Mouse (Mus musculus) midbrain, embryonic 14.5 days (tissue): ENCODE measurements around the gene Prss54. TPM values are rescaled to one million over a fixed set of nuclear protein-coding genes. Genes with fewer than 3 reads are reported as not detected.
A peak's percentile ranks its signal among the peaks of the same experiment; 100 is the strongest.

Source experiments
- ATAC-seq: fragments of 200-750 bp; cut with Nextera tagmentation; 2 replicates; pipeline ENCODE4 v1.8.0; 2017; ENCODE audit warnings: moderate number of reproducible peaks, moderate library complexity; ENCODE audit not compliant: low FRiP score, low TSS enrichment
- DNase-seq: peaks from one replicate; pipeline ENCODE4 v3.0.0-alpha.2; 2015
- H3K27ac ChIP-seq: fragments of 300-500 bp; sonication (generic); replicated peaks from 2 replicates; pipeline ENCODE4 v1.5.1; 2014; ENCODE audit warnings: mild to moderate bottlenecking, low read depth, low read length, moderate library complexity
- H3K27me3 ChIP-seq: fragments of 300-500 bp; sonication (generic); 2 replicates; pipeline ENCODE4 v1.6.1; 2014; ENCODE audit warnings: low read length, control low read depth, mixed read lengths; ENCODE audit not compliant: control insufficient read depth, insufficient read depth
- H3K36me3 ChIP-seq: fragments of 300-500 bp; sonication (generic); 2 replicates; pipeline ENCODE4 v1.6.1; 2014; ENCODE audit warnings: low read length, control low read depth; ENCODE audit not compliant: control insufficient read depth, insufficient read depth
- H3K4me1 ChIP-seq: fragments of 300-500 bp; sonication (generic); 2 replicates; pipeline ENCODE4 v1.6.1; 2014; ENCODE audit warnings: mild to moderate bottlenecking, antibody characterized with exemption, low read length, control low read depth; ENCODE audit not compliant: control insufficient read depth, insufficient read depth
- H3K4me2 ChIP-seq: fragments of 300-500 bp; sonication (generic); 2 replicates; pipeline ENCODE4 v1.6.1; 2014; ENCODE audit warnings: mild to moderate bottlenecking, low read length, moderate library complexity
- H3K4me3 ChIP-seq: fragments of 300-500 bp; sonication (generic); replicated peaks from 2 replicates; pipeline ENCODE4 v1.5.1; 2014; ENCODE audit warnings: low read depth, low read length
- H3K9ac ChIP-seq: fragments of 300-500 bp; sonication (generic); replicated peaks from 2 replicates; pipeline ENCODE4 v1.6.1; 2014; ENCODE audit warnings: mild to moderate bottlenecking, low read length, moderate library complexity
- H3K9me3 ChIP-seq: fragments of 300-500 bp; sonication (generic); 2 replicates; pipeline ENCODE4 v1.6.1; 2016; ENCODE audit warnings: low read length, control low read depth, mixed read lengths; ENCODE audit not compliant: control insufficient read depth
- WGBS: fragments of 180-500 bp; shearing (Covaris S2); extraction: QIAGEN DNeasy Blood & Tissue Kit; methylation state at CpG from one replicate; pipeline ENCODE4 v1.1.7; 2014; 5-methylcytosine and 5-hydroxymethylcytosine counted together
- polyA plus RNA-seq: library from polyadenylated mRNA; unstranded; fragments of >200 nt; fragmentation: Nextera tagmentation; extraction: Ambion mirVana; gene quantifications from 2 replicates; pipeline ENCODE4 v1.2.1, GENCODE M21; 2014

The Prss54 gene
- polyA plus RNA-seq, 1 experiment from 2014 or later, result not detected

GRCm38 (mm10) chr8:95547931-95548330 lies 28.2 kb downstream of the Prss54 start:
- Histone ChIP-seq H3K4me3 (no peak overlapping the region), H3K27ac (no peak overlapping the region), H3K36me3 (no peaks in the 10 kb centered on the region), H3K4me2 (no peak overlapping the region), H3K9me3 (no peaks in the 10 kb centered on the region), H3K9ac (no peak overlapping the region), H3K4me1 (0 out of 2 replicates have a peak, but pooled peaks cover 6% of the 10 kb centered on the region), H3K27me3 (no peaks in the 10 kb centered on the region)
- DNase-seq (no peak), ATAC-seq (no peak)
- WGBS, result 70% methylated on average over 8 of the region's 8 CpGs

- Histone ChIP-seq H3K9ac (no peak overlapping the region), H3K4me3 (no peak overlapping the region), H3K27me3 (no peaks in the 10 kb centered on the region), H3K36me3 (no peaks in the 10 kb centered on the region), H3K4me2 (no peak overlapping the region), H3K9me3 (no peaks in the 10 kb centered on the region), H3K27ac (no peak overlapping the region), H3K4me1 (0 out of 2 replicates have a peak, but pooled peaks cover 6% of the 10 kb centered on the region)
- DNase-seq, result no peak
- WGBS, result 84% methylated on average over 4 of the region's 4 CpGs
- ATAC-seq, result no peak
These were observed 29.2 kb downstream of the Prss54 start for GRCm38 (mm10) chr8:95546986-95547385.

- Histone ChIP-seq H3K9ac (no peak overlapping the region), H3K27me3 (no peaks in the 10 kb centered on the region), H3K4me2 (no peak overlapping the region), H3K36me3 (no peaks in the 10 kb centered on the region), H3K4me1 (0 out of 2 replicates have a peak, but pooled peaks cover 6% of the 10 kb centered on the region), H3K4me3 (no peak overlapping the region), H3K9me3 (no peaks in the 10 kb centered on the region), H3K27ac (no peak overlapping the region)
- DNase-seq, result no peak
- ATAC-seq, result no peak; the same call in 1 of the 2 replicates
- 88% methylated on average over 17 of the region's 17 CpGs for WGBS
These were observed 30.3 kb downstream of the Prss54 start for GRCm38 (mm10) chr8:95545815-95546214.

- Histone ChIP-seq H3K4me2 (no peak overlapping the region), H3K27me3 (no peaks in the 10 kb centered on the region), H3K27ac (no peak overlapping the region), H3K36me3 (no peaks in the 10 kb centered on the region), H3K4me3 (no peak overlapping the region), H3K9ac (no peak overlapping the region), H3K9me3 (no peaks in the 10 kb centered on the region), H3K4me1 (no peaks in the 10 kb centered on the region)
- ATAC-seq, result no peak
- WGBS, result 76% methylated on average over 3 of the region's 3 CpGs
- no peak for DNase-seq
These were observed 33.1 kb downstream of the Prss54 start for GRCm38 (mm10) chr8:95543065-95543464.

- Histone ChIP-seq H3K27ac (no peak overlapping the region), H3K4me3 (no peak overlapping the region), H3K9me3 (no peaks in the 10 kb centered on the region), H3K36me3 (no peaks in the 10 kb centered on the region), H3K9ac (no peak overlapping the region), H3K4me1 (no peaks in the 10 kb centered on the region), H3K27me3 (no peaks in the 10 kb centered on the region), H3K4me2 (no peak overlapping the region)
- WGBS, result 87% methylated on average over 6 of the region's 6 CpGs
- DNase-seq, result no peak
- ATAC-seq, result no peak
These were observed 33.9 kb downstream of the Prss54 start for GRCm38 (mm10) chr8:95542191-95542590.

GRCm38 (mm10) chr8:95539487-95539886 lies 36.7 kb downstream of the Prss54 start:
- Histone ChIP-seq H3K9me3 (no peaks in the 10 kb centered on the region), H3K4me1 (no peaks in the 10 kb centered on the region), H3K27me3 (no peaks in the 10 kb centered on the region), H3K27ac (no peak overlapping the region), H3K4me2 (no peak overlapping the region), H3K4me3 (no peak overlapping the region), H3K36me3 (no peaks in the 10 kb centered on the region), H3K9ac (no peak overlapping the region)
- 88% methylated on average over 5 of the region's 5 CpGs for WGBS
- no peak for ATAC-seq
- peak; percentile 39 for DNase-seq

- Histone ChIP-seq H3K4me2 (peak within 1 kb of the TSS; percentile 68), H3K4me3 (peak within 1 kb of the TSS; percentile 43), H3K9ac (peak within 1 kb of the TSS; percentile 47), H3K9me3 (no peaks in the 10 kb centered on the region), H3K27ac (peak within 1 kb of the TSS; percentile 5), H3K27me3 (no peaks in the 10 kb centered on the region), H3K4me1 (0 out of 2 replicates have a peak, but pooled peaks cover 3% of the 10 kb centered on the region), H3K36me3 (no peaks in the 10 kb centered on the region)
- DNase-seq (peak; percentile 83), ATAC-seq (peak; percentile 82)
- WGBS, result 5% methylated on average over 33 of the region's 33 CpGs
These were observed 42.4 kb downstream of the Prss54 start, which contains the start of gene Ccdc113 for GRCm38 (mm10) chr8:95533584-95534387. Gene Ccdc113, plus strand, starts transcription at chr8:95534085.

GRCm38 (mm10) chr8:95532206-95532605 lies 43.9 kb downstream of the Prss54 start:
- DNase-seq, result no peak
- ATAC-seq, result no peak
- Histone ChIP-seq H3K9ac (no peak overlapping the region), H3K27ac (no peak overlapping the region), H3K27me3 (no peaks in the 10 kb centered on the region), H3K4me2 (no peak overlapping the region), H3K36me3 (no peaks in the 10 kb centered on the region), H3K4me3 (no peak overlapping the region), H3K9me3 (no peaks in the 10 kb centered on the region), H3K4me1 (0 out of 2 replicates have a peak, but pooled peaks cover 3% of the 10 kb centered on the region)
- WGBS, result 63% methylated on average over 4 of the region's 4 CpGs
